Mouse (Mus musculus): ENCODE measurements at regions not wholly inside any gene's neighbourhood (a gene's known extent, or its start where the extent isn't known, plus 50 kb on each side); places are given as distances from the start of the nearest gene placed in this dataset.

DNA sequence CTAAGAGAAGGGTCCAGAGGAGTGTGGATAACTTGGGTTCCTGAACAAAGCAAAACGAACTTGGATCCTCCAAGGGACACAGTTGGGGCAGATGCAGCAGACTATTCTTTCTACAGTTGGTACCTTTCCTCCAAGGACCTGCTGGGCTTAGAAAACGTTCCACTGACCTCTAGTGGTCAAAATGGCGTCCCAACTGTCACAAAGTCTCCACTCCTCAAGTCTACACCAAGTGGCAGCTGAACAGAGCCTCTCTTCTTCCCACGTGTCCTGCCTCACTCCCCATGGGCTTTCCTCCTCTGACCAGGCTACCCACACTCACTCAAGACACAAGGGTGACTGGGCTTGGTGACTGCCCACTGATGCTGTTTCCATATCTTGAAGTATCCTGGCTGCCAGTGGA lies 67.1 kb upstream of the Parp11 start:
- DNase-seq (ENCODE audit: low spot score in 2 of 2) = no peak

DNA sequence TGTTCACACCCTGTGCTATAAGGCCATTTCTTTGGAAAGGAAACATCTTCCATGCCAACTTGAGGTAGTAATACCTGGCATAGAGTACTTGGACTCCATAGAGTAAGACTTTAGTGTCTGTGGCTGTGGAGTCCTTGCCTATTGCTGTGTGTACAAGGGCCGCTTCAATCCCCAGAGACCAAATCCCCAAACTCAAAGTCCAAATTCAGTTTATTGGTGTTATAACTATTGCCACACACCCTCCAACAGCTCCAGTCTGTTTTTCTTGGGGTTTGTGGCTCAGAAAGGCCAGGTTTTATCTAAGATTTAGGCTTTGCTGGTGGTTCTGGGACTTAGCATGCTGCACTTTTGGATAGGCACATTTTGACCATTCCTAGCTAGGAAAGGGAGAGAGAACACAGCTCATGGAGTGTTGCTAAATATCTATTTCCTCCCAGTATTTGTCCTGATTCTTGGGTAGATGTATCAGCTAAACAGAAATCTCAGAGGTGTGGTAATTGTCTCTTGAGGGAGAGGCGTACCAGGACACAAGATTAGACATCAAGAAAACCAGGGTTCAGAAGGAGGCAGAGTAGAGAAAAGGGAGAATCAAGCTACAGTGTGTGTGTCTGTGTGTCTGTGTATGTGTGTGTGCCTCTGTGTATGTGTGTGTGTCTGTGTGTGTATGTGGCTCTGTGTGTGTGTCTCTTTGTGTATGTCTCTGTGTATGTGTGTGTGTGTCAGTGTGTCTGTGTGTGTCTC lies 65.3 kb upstream of the Parp11 start:
- DNase-seq (ENCODE audit: low spot score in 2 of 2) = no peak

DNA sequence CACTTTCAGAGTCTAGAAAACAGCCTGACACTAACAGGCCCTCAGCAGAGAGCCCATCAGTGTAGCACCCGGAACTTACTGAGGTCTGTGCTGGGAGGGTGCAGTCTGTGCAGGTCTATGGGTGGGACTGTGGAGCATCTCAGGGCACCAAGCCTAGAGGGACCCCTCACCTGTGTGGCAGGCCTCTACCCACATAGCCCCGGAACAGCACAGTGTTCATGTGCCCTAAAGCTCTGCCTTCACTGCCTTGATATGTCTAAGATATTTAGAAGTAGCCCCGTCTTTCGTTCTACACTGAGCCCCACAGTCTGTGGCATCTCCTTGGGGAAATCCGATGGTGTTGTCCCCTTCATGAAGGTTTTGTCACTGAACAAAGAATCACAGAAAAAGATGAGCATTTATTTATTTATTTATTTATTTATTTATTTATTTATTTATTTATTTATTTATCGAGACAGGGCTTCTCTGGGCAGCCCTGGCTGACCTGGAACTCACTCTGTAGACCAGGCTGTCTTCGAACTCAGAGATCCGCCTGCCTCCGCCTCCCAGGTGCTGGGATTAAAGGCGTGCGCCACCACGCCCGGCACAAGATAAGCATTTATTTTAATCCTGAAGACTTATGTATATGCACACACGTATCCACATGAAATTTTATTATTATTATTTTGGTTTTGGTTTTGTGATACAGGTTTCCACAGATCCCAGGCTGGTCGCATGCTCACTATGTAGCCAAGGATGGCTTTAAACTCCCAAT lies 55.2 kb upstream of the Parp11 start:
- DNase-seq (ENCODE audit: low spot score in 2 of 2) = peak in 1 of 2 experiments; percentile 56

DNA sequence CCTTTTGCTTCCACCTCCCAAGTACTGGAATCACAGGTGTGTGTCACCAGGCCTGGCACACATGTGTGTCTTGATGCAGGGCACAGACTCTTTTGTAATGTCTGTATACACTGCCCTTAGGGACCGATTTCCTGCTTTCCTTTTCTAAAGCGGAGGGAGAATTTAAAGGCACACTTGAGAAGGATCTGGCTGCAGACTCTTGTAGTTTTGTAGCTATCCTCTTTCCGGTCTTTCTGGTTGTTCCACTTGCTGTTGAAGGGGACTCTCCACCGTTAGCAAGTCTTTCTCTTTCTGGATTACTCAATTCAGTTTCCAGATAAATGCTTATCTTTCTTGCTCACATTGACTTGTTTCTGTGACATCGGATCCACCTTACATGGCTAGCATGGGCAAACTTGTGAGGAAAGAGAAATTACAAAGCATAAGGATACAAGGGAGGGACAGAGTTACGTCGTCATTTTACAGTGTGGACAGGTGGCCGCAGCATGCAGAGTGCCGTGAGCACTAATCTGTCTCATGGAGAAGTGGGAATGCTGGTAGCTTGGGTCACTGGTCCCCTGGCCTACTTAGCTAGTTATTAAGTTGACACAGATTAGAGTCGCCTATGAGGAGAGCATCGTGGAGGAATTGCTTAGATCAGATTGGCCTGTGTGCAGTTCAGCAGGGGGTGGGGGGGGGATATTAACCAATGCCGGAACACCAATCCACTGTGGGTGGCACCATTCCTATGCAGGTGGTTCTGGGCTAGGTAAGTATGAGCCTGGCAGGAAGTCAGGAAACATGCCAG lies 54.4 kb upstream of the Parp11 start:
- no peak for DNase-seq (ENCODE audit: low spot score in 2 of 2)

DNA sequence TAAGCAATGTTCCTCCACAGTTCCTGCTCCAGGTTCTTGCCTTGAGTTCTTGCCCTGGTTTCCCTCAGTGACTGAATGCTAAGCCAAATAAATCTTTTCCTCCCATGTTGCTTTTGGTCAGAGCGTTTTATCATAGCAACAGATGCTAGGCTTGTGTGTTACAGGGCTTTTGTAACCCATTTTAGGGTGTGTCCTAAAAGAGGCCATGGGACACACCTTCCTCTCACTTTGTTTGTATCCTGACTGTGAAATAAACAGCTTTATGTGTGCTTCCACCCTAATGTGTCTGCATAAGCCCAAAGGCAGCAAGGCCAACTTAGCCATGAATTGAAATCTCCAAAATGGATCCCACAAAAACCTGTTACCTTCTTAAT lies 53.9 kb upstream of the Parp11 start:
- no peak for DNase-seq (ENCODE audit: low spot score in 2 of 2)

DNA sequence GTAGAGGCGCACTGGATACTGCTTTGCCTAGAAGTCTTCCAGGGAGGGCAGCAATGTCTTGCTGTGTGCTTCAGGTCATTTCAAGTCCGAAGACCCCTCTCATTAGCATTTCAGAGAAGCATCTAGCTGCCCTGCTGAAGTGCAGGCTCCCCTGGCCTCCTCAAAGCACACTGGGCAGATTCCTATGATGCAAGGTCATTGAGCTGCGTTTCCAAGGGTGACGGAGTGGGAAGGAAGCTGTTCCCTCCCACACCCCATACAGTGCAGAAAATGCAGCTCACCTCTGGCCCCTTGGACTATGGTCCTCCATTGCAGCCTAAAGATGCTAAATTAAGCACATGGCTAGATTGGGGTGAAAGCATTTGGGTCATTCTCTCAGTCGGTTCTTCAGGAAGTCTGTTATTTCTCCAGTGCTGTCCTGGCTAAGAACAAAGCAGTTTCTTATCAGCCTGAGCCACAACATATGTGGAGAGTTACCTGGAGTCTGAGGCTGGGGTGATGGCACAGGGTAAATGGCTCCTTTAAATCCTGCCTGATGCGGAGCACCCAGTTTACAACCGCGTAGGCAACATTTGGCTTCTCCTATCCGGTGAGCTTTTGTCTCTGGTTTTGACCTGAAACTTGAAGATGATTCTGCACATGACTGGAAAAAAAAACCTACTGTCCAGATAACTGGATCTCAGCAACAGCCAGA lies 52.6 kb upstream of the Parp11 start:
- DNase-seq (ENCODE audit: low spot score in 2 of 2) = no peak

Data from urinary bladder, postnatal 4 days (tissue).